Mouse (Mus musculus) liver, embryonic 13.5 days (tissue): ENCODE measurements around the gene Cntfr. TPM values are rescaled to one million over a fixed set of nuclear protein-coding genes. Genes with fewer than 3 reads are reported as not detected.
A peak's percentile ranks its signal among the peaks of the same experiment; 100 is the strongest.

Source experiments
- ATAC-seq: fragments of 200-750 bp; cut with Nextera tagmentation; 2 replicates; pipeline ENCODE4 v1.8.0; 2017; ENCODE audit warnings: low read depth, mild to moderate bottlenecking, moderate number of reproducible peaks, moderate library complexity
- DNase-seq: peaks from one replicate; pipeline ENCODE4 v3.0.0; 2022
- H3K27ac ChIP-seq: fragments of 300-500 bp; sonication (generic); 2 replicates; pipeline ENCODE4 v1.5.1; 2015; ENCODE audit warnings: moderate library complexity, mild to moderate bottlenecking, inconsistent platforms
- H3K27me3 ChIP-seq: fragments of 300-500 bp; sonication (generic); 2 replicates; pipeline ENCODE4 v1.6.1; 2015; ENCODE audit warnings: mild to moderate bottlenecking, inconsistent platforms
- H3K36me3 ChIP-seq: fragments of 300-500 bp; sonication (generic); 2 replicates; pipeline ENCODE4 v1.6.1; 2015; ENCODE audit warnings: mild to moderate bottlenecking, inconsistent platforms
- H3K4me1 ChIP-seq: fragments of 300-500 bp; sonication (generic); replicated peaks from 2 replicates; pipeline ENCODE4 v1.6.1; 2015; ENCODE audit warnings: inconsistent platforms
- H3K4me2 ChIP-seq: fragments of 300-500 bp; sonication (generic); 2 replicates; pipeline ENCODE4 v1.6.1; 2015; ENCODE audit warnings: inconsistent platforms, mild to moderate bottlenecking, moderate library complexity
- H3K4me3 ChIP-seq: fragments of 300-500 bp; sonication (generic); replicated peaks from 2 replicates; pipeline ENCODE4 v1.5.1; 2015; ENCODE audit warnings: mild to moderate bottlenecking, inconsistent platforms
- H3K9ac ChIP-seq: fragments of 300-500 bp; sonication (generic); 2 replicates; pipeline ENCODE4 v1.6.1; 2015; ENCODE audit warnings: mild to moderate bottlenecking, inconsistent platforms
- H3K9me3 ChIP-seq: fragments of 300-500 bp; sonication (generic); replicated peaks from 2 replicates; pipeline ENCODE4 v1.6.1; 2016; ENCODE audit warnings: inconsistent platforms
- WGBS: fragments of 180-500 bp; shearing (Covaris S2); methylation state at CpG from one replicate; pipeline ENCODE4 v1.1.7; 2015; ENCODE audit not compliant: insufficient replicate concordance; 5-methylcytosine and 5-hydroxymethylcytosine counted together
- polyA plus RNA-seq: library from polyadenylated mRNA; unstranded; fragments of >200 nt; fragmentation: Nextera tagmentation; extraction: Ambion mirVana; gene quantifications from 2 replicates; pipeline ENCODE4 v1.2.1, GENCODE M21; 2015

The Cntfr gene
- polyA plus RNA-seq, 1 experiment from 2014 or later: 0.62 TPM

DNA sequence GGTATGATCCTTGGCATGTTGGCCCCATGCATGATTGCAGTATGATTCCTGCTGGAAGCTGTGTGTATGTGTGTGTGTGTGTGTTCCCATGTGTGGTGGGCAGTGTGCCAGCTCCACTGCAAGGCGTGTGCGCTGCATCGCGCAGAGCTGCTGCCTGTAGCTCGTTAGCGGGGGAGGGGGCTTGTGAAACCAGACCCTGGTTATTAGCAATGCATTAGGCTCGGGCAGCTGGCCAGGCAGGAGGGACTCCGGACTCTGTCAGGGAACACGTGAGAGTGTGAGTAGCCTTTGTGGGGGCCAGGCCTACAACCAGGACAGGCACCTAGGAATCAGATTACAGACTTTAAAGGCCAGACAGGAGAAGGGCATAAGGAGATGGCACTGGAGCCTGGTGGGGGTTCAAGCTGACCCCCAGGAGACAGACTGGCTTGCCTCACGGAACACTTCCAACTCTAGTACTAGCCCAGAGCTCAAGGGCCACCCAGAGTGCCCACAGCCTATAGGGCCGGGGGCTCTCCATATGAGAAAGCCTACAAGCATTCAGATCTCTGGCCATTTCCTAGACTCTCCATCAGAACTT is 35.9 kb downstream of the Cntfr start:
- DNase-seq: no peak
- peak; percentile 62 for ATAC-seq
- no peak overlapping the region for H3K4me2 ChIP-seq
- peaks cover 27% of the 10 kb centered on the region for H3K4me1 ChIP-seq
- no peak overlapping the region for H3K4me3 ChIP-seq
- H3K36me3 ChIP-seq: no peaks in the 10 kb centered on the region
- H3K9ac ChIP-seq: no peak overlapping the region
- H3K27ac ChIP-seq: peak overlapping the region; percentile 15; the same call in 1 of the 2 replicates
- peaks cover 54% of the 10 kb centered on the region for H3K27me3 ChIP-seq
- 56% methylated on average over 11 of the region's 11 CpGs for whole genome bisulfite sequencing
- no peaks in the 10 kb centered on the region for H3K9me3 ChIP-seq

DNA sequence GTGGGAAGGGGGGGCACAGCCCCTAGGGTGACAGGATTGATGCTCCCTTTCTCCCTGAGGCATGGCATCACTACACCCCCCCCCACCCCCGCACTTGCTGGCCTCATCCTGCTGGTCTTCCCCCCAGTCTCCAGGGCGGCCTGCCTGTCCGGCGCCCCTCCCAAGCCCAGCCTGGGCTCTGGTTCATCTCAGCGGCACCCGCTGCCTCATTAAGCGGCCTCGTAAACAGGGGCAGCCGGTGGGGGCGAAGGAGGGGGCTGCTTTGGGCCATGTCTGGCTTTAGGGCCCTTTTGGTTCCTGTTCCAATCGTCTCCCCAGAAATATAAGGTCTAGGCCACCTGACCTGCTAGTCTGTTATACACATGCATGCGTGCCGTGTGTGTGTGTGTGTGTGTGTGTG is 37.3 kb downstream of the Cntfr start:
- H3K36me3 ChIP-seq: no peaks in the 10 kb centered on the region
- ATAC-seq: no peak
- H3K4me3 ChIP-seq: no peak overlapping the region
- peaks cover 44% of the 10 kb centered on the region for H3K27me3 ChIP-seq
- 58% methylated on average over 13 of the region's 13 CpGs for WGBS
- H3K4me1 ChIP-seq: peaks cover 15% of the 10 kb centered on the region
- DNase-seq: no peak
- H3K27ac ChIP-seq: no peak overlapping the region
- no peak overlapping the region for H3K4me2 ChIP-seq
- no peaks in the 10 kb centered on the region for H3K9me3 ChIP-seq
- H3K9ac ChIP-seq: no peak overlapping the region

DNA sequence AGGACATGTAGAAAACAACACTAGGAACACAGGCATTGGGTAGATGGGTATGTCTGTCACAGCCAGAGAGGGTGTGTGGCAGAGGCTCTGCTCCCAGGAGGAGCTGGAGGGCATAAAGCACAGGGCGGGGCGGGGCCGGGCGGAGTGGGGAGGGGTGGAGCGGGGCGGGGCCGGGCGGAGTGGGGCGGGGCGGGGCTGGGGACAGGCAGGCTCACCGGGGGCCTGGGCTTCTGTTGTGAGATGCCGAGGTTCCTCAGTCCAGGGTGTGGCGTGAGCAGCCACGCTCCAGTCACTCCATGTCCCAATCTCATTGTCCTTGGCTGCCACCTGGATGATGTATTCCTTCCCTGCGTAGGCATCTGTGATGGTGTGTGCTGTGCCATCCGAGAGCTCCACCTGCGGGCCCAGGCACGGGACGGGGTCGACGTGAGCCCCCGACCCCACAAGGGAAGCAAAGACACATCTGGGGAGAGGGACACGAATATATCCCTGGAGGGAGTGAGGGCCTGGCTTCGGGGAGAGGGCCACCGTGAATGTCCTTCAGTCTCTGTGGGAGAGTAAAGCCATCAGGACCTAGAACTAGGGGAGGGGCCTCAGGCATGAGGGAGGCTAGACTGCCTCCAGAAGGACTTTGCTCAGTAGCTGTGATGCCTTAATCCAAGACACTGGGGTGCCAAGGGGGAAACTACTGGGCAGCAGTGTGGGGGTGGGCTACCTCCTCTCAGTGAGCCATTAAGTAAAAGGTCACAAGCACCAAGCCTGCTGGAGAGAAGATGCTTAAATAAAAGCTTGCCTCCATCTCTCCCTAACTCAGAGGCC is 38.1 kb downstream of the Cntfr start:
- no peak overlapping the region for H3K9ac ChIP-seq
- no peak overlapping the region for H3K4me3 ChIP-seq
- 0 out of 2 replicates have a peak overlapping the region, but pooled peaks have one; percentile 2 for H3K4me2 ChIP-seq
- H3K27me3 ChIP-seq: peaks cover 36% of the 10 kb centered on the region
- peaks cover 21% of the 10 kb centered on the region for H3K4me1 ChIP-seq
- WGBS: 10% methylated on average over 24 of the region's 25 CpGs
- ATAC-seq (peak; percentile 24; the same call in 1 of the 2 replicates), DNase-seq (no peak)
- no peaks in the 10 kb centered on the region for H3K9me3 ChIP-seq
- H3K27ac ChIP-seq: no peak overlapping the region
- no peaks in the 10 kb centered on the region for H3K36me3 ChIP-seq

DNA sequence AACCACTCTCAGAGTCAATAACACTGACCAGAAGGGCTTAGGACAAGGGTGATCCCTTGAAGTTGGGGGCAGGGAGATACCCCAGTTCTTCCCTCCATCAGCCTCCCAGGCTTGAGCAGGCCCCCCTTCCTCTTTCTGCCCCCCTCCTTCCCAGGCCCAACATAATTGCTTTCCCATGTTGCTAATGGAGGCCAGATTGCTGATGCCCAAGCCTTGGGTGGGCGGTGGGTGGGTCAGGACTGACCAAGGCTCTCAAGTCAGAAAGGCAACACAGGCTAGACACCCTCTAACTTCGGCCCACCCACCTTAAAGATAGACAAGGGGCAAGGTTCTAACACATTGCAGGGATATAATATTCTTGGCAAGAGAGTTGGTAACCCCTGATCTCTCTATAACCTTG is 41.4 kb downstream of the Cntfr start:
- no peak overlapping the region for H3K9ac ChIP-seq
- no peak for ATAC-seq
- no peak overlapping the region for H3K4me3 ChIP-seq
- H3K27me3 ChIP-seq: peaks cover 24% of the 10 kb centered on the region; the same call in 1 of the 2 replicates
- no peaks in the 10 kb centered on the region for H3K9me3 ChIP-seq
- H3K4me1 ChIP-seq: peaks cover 17% of the 10 kb centered on the region
- 52% methylated on average over 2 of the region's 2 CpGs for WGBS
- H3K27ac ChIP-seq: no peak overlapping the region
- H3K36me3 ChIP-seq: no peaks in the 10 kb centered on the region
- no peak for DNase-seq
- no peak overlapping the region for H3K4me2 ChIP-seq

DNA sequence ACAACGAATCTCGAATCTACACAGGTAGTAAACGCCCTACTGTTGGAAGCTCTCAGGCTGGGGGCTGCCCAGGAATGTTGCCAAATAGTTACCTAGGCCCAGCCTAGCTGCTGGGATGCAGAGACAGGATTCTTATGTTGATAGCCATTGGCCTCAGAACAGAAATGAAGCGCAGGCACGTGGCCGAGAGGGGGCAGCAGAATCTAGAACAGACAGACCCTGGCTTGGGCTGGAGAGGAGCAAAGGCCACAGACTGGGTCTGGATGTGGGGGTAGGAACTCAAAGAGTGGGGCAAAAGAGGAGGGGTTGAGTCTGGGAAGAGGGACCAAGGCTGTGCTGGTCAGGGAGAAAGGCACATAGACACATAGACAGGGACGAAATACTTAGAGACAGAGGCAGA is 42.7 kb downstream of the Cntfr start:
- peaks cover 18% of the 10 kb centered on the region for H3K4me1 ChIP-seq
- no peak for DNase-seq
- H3K4me2 ChIP-seq: no peak overlapping the region
- H3K4me3 ChIP-seq: no peak overlapping the region
- H3K9ac ChIP-seq: no peak overlapping the region
- no peak overlapping the region for H3K27ac ChIP-seq
- no peaks in the 10 kb centered on the region for H3K9me3 ChIP-seq
- WGBS: 18% methylated on average over 7 of the region's 7 CpGs
- peaks cover 12% of the 10 kb centered on the region; the same call in 1 of the 2 replicates for H3K27me3 ChIP-seq
- no peaks in the 10 kb centered on the region for H3K36me3 ChIP-seq
- peak; percentile 39; the same call in 1 of the 2 replicates for ATAC-seq

DNA sequence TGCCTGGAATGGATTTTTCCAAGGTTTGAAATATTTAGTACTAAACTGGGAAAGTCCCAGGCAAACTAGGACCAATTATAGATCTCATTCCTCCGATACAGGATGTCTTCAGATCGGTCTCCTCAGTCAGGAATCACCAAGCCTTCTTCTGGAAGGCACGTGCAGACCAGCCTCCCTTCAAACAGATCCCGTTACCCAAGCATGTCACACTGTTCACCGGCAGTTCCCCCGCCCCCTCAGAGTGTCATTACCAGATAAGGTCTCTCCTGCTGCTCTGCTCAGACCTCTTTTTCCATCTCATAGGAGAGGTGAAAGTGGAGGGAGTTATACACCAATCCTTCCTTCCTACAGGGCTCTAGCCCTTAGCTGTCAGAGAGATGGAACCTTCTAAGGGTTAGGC is 43.2 kb downstream of the Cntfr start:
- H3K4me3 ChIP-seq: no peak overlapping the region
- no peak overlapping the region for H3K9ac ChIP-seq
- H3K4me2 ChIP-seq: no peak overlapping the region
- no peaks in the 10 kb centered on the region for H3K9me3 ChIP-seq
- peak; percentile 57; the same call in 1 of the 2 replicates for ATAC-seq
- no peak for DNase-seq
- H3K27ac ChIP-seq: no peak overlapping the region
- no peaks in the 10 kb centered on the region for H3K36me3 ChIP-seq
- H3K4me1 ChIP-seq: peaks cover 19% of the 10 kb centered on the region
- WGBS: 41% methylated on average over 6 of the region's 6 CpGs
- peaks cover 12% of the 10 kb centered on the region; the same call in 1 of the 2 replicates for H3K27me3 ChIP-seq

DNA sequence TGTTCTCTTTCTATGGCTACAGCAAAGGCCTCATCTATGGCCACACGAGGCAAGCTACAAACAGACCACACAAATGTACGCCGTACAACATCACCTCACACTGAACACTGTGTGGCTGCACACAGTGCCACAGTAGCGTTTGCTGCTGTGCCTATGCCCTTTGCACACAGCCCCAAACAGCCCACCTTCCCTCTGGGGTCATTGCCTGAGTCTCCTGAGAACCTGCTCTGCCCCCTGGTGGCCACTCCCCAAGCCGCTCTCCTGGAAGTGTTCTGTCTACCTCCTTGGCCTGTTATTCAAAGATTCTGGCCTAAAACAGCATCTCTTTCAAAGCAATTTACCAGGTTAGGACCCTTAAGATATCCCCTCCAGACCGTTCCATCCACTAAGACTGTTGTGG is 43.6 kb downstream of the Cntfr start:
- DNase-seq: no peak
- Histone ChIP-seq H3K27me3 (peaks cover 12% of the 10 kb centered on the region; the same call in 1 of the 2 replicates), H3K4me1 (peaks cover 20% of the 10 kb centered on the region), H3K9ac (no peak overlapping the region), H3K4me2 (no peak overlapping the region), H3K4me3 (no peak overlapping the region), H3K27ac (no peak overlapping the region), H3K9me3 (no peaks in the 10 kb centered on the region), H3K36me3 (no peaks in the 10 kb centered on the region)
- WGBS: 45% methylated on average over 6 of the region's 6 CpGs
- ATAC-seq: no peak

DNA sequence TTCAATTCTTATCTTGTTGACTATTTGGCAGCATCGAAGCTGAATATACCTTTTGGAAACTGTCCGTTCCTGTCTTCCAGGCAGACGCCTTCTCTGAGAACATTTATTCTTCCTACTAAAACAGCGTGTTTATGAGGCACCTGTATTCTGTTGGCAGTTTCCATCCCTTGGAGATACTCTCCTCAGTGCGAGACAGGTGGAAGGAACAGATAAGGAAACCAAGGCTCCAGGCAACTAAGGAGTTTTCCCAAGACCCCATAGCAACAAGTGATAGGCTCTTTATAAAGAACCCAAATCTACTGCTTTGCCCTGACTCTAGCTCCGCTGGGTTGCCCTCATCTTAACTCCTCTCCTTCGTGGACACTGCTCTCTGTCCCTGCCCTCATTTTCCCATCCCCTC is 48.3 kb downstream of the Cntfr start:
- H3K4me2 ChIP-seq: peak overlapping the region; percentile 24
- no peaks in the 10 kb centered on the region for H3K36me3 ChIP-seq
- 36% methylated on average over 7 of the region's 7 CpGs for WGBS
- peak overlapping the region; percentile 24; the same call in 1 of the 2 replicates for H3K27ac ChIP-seq
- H3K4me3 ChIP-seq: no peak overlapping the region
- no peaks in the 10 kb centered on the region for H3K9me3 ChIP-seq
- DNase-seq (no peak), ATAC-seq (peak; percentile 87)
- H3K9ac ChIP-seq: no peak overlapping the region
- no peaks in the 10 kb centered on the region for H3K27me3 ChIP-seq
- peaks cover 17% of the 10 kb centered on the region for H3K4me1 ChIP-seq

DNA sequence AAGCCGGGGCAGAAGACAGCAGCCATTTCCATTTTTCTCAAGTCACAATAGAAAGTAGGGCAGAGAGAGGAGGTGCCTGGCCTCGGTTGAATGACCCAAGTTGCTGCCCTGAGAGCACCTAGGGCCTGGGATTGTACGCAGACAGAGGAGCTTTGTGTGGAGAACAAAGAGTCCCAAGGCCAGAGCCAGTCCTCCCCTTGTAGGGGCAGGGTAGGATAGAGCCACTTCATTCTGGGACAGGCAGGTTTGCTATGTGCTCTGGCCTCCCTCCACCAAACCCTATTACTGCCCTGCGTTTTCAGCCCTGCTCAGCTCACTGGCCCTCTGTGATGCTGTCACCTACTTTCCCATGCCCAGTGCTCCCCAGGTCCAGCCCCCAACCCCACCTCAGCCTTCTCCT is 48.7 kb downstream of the Cntfr start:
- peak overlapping the region; percentile 24 for H3K4me2 ChIP-seq
- peak overlapping the region; percentile 24; the same call in 1 of the 2 replicates for H3K27ac ChIP-seq
- H3K4me3 ChIP-seq: no peak overlapping the region
- WGBS: 54% methylated on average over 4 of the region's 4 CpGs
- H3K4me1 ChIP-seq: peaks cover 17% of the 10 kb centered on the region
- DNase-seq (no peak), ATAC-seq (peak; percentile 23; the same call in 1 of the 2 replicates)
- H3K36me3 ChIP-seq: no peaks in the 10 kb centered on the region
- H3K9me3 ChIP-seq: no peaks in the 10 kb centered on the region
- H3K27me3 ChIP-seq: no peaks in the 10 kb centered on the region
- H3K9ac ChIP-seq: no peak overlapping the region

DNA sequence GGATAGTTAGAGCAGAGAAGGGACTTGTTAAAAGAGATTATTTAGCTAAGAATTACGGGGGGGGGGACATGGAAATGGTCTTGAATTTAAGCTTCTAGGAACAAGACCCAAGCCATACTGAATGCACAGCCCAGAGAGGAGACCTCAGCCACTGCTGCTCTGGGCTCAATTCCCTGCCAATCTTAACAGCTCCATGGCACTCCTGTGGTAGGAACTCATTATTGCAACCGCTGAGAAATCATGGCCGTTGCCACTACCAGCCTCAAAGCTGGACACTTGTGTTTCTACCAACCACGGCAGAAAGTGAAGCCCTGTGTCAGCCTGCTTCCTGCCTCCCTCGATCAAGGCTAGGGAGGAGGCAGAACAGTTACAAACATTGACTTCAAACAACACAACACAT is 51.4 kb downstream of the Cntfr start:
- WGBS: 14% methylated on average over 5 of the region's 5 CpGs
- Histone ChIP-seq H3K4me1 (peaks cover 21% of the 10 kb centered on the region), H3K4me3 (no peak overlapping the region), H3K27ac (no peak overlapping the region), H3K36me3 (no peaks in the 10 kb centered on the region), H3K4me2 (no peak overlapping the region), H3K9ac (no peak overlapping the region), H3K27me3 (no peaks in the 10 kb centered on the region), H3K9me3 (no peaks in the 10 kb centered on the region)
- DNase-seq (no peak), ATAC-seq (no peak)

DNA sequence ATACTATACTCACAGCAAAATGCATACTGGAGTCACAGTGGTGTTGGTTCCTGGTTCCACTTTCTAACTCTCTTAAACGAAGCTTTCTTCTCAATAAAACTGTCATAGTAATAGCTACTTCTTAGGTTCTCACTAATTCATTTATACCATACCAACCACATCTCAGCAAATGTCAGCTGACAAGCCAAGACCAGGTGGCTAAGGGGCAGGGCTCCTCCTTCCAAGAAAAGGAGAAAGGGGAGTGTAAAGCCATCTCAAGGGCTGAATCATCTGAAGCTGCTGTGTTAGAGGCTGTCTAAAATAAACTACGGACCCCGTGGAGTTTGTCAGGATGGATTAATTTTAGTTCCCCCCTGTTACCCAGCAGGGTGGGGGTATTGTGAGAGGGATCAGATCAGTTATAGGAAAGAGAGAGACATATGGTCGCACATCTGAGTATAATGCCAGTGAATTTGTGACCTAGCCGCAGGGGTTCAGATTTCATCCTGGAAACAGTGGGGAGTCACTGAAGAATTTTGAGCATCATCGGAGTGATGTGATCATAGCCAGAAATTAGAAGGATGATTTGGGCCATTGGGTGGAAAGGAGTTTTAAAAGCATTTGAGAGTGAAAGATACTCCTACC is 55.6 kb downstream of the Cntfr start:
- H3K4me2 ChIP-seq: no peak overlapping the region
- H3K9ac ChIP-seq: no peak overlapping the region
- H3K4me3 ChIP-seq: no peak overlapping the region
- DNase-seq (no peak), ATAC-seq (no peak)
- H3K4me1 ChIP-seq: peaks cover 16% of the 10 kb centered on the region
- H3K9me3 ChIP-seq: no peaks in the 10 kb centered on the region
- peaks cover 28% of the 10 kb centered on the region for H3K27me3 ChIP-seq
- H3K36me3 ChIP-seq: no peaks in the 10 kb centered on the region
- no peak overlapping the region for H3K27ac ChIP-seq
- 72% methylated on average over 6 of the region's 6 CpGs for WGBS
